Mouse (Mus musculus): ENCODE data around the gene Nanp. TPM values are rescaled to one million over a fixed set of nuclear protein-coding genes. Genes with fewer than 3 reads are reported as not detected.

The Nanp gene
- polyA plus RNA-seq, 1 experiment from 2014 or later: 33.2 TPM

DNA sequence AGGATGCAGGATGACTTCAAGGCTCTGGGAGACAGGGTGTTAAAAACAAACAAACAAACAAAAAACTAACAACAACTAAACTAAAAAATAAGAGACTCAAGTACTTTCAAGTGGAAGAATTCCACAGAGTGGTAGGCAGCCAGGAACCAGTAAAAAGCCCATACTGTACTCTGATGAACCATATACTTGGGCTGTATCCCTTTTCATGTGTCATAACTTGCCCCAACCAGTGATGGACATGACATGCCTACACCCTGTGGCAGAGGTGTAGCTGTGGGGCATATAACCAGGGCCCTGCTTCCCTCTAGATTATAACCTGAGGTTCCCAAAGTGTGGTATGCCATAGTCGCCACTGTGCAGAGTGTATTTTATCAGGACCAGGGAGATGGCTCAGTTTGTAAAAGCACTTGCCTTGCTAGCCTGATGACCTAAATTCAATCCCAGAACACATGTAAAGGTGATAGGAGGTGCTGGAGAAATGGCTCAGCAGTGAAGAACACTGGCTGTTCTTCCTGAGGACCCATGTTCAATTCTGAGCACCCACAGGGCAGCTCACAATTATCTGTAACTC lies 29.6 kb downstream of the Nanp start:
- H3K4me1 ChIP-seq (replicated peaks): peaks cover 25% of the 10 kb centered on the region
- no peak overlapping the region for H3K27ac ChIP-seq
- H3K9ac ChIP-seq: peak overlapping the region; percentile 78
- peak overlapping the region; percentile 91 for H3K4me2 ChIP-seq
- ATAC-seq (ENCODE audit: low FRiP score): peak; percentile 53
- H3K9me3 ChIP-seq: no peaks in the 10 kb centered on the region
- H3K36me3 ChIP-seq: no peaks in the 10 kb centered on the region
- H3K4me3 ChIP-seq: peak overlapping the region; percentile 70
- H3K27me3 ChIP-seq: 0 out of 2 replicates have a peak, but pooled peaks cover 10% of the 10 kb centered on the region
- 80% methylated on average over 1 of the region's 1 CpGs for WGBS

DNA sequence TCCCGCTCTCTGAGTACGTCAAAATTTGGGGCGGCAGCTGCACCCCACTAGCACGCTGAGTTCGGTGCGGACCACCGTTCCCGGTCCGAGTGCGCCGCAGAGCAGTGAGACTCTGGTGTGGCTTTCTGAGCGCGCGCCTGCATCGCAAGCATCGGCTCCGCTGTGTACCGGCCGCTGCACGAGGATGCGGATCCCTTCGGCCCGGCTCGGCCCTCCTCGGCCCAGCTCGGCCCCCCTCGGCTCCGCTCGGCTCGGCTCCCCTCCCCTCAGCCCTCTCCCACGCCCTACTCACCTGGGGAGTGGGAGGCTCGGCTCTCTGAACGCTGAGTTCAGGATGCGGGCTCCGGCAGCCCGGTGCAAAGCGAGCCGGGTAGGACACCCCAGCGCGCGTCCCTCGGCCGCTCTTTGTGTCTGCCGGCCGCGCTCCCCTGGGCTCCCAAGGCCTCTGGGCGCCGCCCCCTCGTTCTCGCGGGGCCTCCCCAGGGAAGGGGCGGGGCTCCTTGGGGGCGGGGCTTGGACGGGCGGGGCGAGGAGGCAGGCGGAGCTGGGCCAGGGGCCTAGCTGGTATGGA lies 30.2 kb downstream of the Nanp start:
- Histone ChIP-seq H3K4me2 (peak overlapping the region; percentile 91), H3K27ac (peak overlapping the region; percentile 46), H3K36me3 (no peaks in the 10 kb centered on the region), H3K4me3 (peak overlapping the region; percentile 70), H3K27me3 (0 out of 2 replicates have a peak, but pooled peaks cover 10% of the 10 kb centered on the region), H3K4me1 (replicated peaks) (peaks cover 25% of the 10 kb centered on the region), H3K9ac (peak overlapping the region; percentile 78), H3K9me3 (no peaks in the 10 kb centered on the region)
- WGBS: under 1% methylated on average over 49 of the region's 57 CpGs
- peak; percentile 99 for ATAC-seq (ENCODE audit: low FRiP score)

DNA sequence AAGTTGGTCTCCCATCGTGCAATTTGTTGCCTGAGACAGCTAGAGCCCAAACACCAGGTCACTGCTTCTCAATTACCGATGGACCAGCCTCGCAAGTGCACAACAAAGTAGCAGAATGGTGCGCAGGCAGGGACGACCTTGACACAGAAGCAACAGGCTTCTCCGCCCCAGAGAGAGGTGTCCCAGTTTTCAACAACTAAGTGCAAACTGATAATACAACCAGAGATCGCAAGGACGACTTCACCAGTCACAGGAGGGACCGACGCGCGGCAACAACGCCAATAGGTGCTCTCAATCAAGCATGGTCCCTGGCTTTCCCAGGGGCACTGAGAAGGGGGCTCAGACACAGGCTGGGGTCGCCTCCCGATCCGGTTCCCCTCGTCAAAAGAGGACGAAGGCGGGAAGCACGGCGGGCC lies 30.7 kb downstream of the Nanp start:
- H3K4me2 ChIP-seq: peak overlapping the region; percentile 91
- WGBS: under 1% methylated on average over 21 of the region's 21 CpGs
- peaks cover 25% of the 10 kb centered on the region for H3K4me1 ChIP-seq (replicated peaks)
- ATAC-seq (ENCODE audit: low FRiP score): no peak; the same call in 1 of the 2 replicates
- H3K4me3 ChIP-seq: peak overlapping the region; percentile 70
- peak overlapping the region; percentile 46; the same call in 1 of the 2 replicates for H3K27ac ChIP-seq
- H3K9me3 ChIP-seq: no peaks in the 10 kb centered on the region
- peak overlapping the region; percentile 78 for H3K9ac ChIP-seq
- no peaks in the 10 kb centered on the region for H3K36me3 ChIP-seq
- 0 out of 2 replicates have a peak, but pooled peaks cover 10% of the 10 kb centered on the region for H3K27me3 ChIP-seq

DNA sequence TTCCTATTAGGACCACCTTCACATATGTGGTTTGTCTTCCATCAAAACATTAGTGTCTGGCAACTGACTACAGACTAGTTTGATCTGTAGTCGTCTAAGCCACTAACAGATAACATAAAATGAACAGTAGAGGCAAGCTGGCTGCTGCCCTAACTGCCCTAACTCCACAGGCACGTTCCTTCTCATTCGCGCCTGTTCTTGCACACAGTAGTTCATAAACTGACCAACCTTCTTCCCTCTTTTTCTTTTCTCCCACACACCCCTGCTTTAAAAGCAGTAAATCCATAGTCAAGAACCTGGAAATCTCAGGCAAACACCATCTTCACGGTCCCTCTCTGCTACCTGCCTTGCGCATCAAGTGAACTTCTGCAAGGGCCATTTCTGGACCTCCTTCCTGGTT lies 31.2 kb downstream of the Nanp start:
- peak overlapping the region; percentile 70 for H3K4me3 ChIP-seq
- 47% methylated on average over 6 of the region's 6 CpGs for WGBS
- H3K4me1 ChIP-seq (replicated peaks): peaks cover 25% of the 10 kb centered on the region
- H3K9ac ChIP-seq: peak overlapping the region; percentile 78
- no peak for ATAC-seq (ENCODE audit: low FRiP score)
- H3K36me3 ChIP-seq: no peaks in the 10 kb centered on the region
- H3K4me2 ChIP-seq: peak overlapping the region; percentile 91
- no peaks in the 10 kb centered on the region for H3K9me3 ChIP-seq
- no peak overlapping the region for H3K27ac ChIP-seq
- H3K27me3 ChIP-seq: 0 out of 2 replicates have a peak, but pooled peaks cover 10% of the 10 kb centered on the region

DNA sequence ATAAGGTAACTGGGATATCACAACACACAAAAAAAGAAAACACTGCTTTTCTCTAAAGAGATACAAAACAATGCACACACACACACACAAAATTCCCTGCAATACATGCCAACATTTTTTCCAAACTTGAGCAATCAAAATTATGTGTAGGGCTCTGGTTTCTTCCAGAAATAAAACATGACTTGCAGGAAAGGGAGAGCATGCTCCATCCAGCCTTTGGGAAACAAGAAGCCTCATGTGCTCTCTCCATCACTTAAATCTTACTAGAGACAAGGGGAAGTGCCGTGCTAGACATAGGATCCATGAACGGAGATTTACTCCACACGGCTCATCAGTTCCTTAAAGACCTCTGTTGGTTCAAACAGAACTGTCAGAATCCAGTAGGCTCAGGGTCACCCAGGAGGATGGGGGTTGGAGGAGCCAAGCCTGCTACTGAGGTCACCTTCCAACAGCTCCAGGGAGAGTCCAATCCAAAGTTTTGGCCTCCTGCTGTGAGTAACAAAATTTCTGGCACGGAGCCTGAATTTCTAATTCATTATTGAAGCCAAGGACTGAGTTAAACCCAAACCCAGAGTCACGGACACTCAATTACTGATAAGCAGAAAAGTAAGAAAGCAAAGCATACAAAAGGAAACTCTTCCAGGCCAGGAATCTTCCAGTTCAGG lies 32.8 kb downstream of the Nanp start:
- no peak for ATAC-seq (ENCODE audit: low FRiP score)
- Histone ChIP-seq H3K4me2 (no peak overlapping the region), H3K9me3 (no peaks in the 10 kb centered on the region), H3K27me3 (0 out of 2 replicates have a peak, but pooled peaks cover 9% of the 10 kb centered on the region), H3K4me3 (no peak overlapping the region), H3K4me1 (replicated peaks) (peaks cover 25% of the 10 kb centered on the region), H3K9ac (no peak overlapping the region), H3K27ac (no peak overlapping the region), H3K36me3 (no peaks in the 10 kb centered on the region)
- WGBS: 73% methylated on average over 5 of the region's 5 CpGs

DNA sequence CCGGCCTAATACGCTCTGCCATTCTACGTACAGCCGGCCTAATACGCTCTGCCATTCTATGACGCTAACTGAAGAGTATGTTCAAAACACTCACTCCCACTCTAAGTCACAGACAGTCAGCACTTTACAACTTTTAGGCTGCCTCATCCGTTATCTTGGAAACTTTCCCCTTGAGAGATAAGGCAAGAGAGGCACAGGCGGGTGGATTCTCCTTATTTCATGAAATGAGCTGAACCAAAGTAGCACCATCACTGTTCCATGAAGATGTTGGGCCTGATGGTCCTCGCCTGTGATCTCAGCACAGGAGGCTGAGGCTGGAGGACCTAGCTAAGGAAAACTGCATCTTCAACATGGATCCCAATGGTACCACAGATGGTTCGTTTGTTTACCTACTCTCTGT lies 34.8 kb downstream of the Nanp start:
- Histone ChIP-seq H3K4me2 (no peak overlapping the region), H3K27ac (no peak overlapping the region), H3K9me3 (no peaks in the 10 kb centered on the region), H3K27me3 (0 out of 2 replicates have a peak, but pooled peaks cover 4% of the 10 kb centered on the region), H3K36me3 (no peaks in the 10 kb centered on the region), H3K4me3 (no peak overlapping the region), H3K4me1 (replicated peaks) (peaks cover 23% of the 10 kb centered on the region), H3K9ac (no peak overlapping the region)
- no peak for ATAC-seq (ENCODE audit: low FRiP score)
- WGBS: 94% methylated on average over 10 of the region's 10 CpGs

DNA sequence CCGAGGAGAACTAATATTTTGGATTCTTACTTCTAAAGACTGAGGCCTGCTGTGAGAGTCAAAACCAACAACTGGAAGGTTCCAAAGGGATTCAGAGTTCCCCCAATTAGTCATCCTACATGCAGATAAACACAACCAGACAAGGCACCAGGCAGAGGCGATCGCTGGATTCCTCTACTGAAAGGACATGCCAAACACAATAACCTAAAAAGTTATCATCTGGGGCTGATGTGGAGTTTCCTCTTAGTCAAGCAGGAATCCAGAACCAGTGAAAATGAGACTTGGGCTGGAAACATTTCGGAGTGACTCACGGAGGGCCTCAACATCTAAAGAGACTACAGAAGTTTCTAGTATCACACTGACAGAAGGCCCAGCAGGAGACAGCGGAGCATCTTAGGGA lies 35.4 kb downstream of the Nanp start:
- Histone ChIP-seq H3K27me3 (0 out of 2 replicates have a peak, but pooled peaks cover 4% of the 10 kb centered on the region), H3K4me3 (no peak overlapping the region), H3K9me3 (no peaks in the 10 kb centered on the region), H3K36me3 (no peaks in the 10 kb centered on the region), H3K4me1 (replicated peaks) (peaks cover 26% of the 10 kb centered on the region), H3K4me2 (no peak overlapping the region), H3K27ac (no peak overlapping the region), H3K9ac (no peak overlapping the region)
- ATAC-seq (ENCODE audit: low FRiP score): no peak
- WGBS: 89% methylated on average over 6 of the region's 6 CpGs

DNA sequence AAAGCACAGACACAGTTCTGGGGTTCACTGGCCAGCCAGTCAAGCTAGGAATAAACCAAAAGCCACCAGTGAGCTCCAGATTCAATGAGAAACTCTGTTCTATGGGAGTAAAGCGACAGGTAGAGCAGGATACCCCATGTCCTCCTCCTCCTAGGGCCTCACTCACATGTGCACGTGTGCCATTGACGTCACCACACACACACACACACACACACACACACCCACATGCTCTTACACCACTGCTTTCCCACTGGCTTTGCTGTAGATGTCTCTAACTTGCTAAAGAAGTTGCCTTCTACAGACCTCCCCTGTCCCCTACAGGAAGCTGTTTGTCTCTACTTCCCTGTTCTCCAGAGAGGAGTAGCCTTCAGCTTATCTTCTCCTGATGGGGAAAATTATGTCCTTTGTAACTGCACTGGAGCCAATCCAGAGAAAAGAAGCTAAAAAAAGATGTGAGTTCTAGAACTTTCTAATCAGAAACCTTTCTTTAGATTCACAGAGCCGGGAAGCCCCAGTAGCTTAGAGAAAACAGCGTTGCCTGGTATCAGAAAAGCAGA lies 37.5 kb downstream of the Nanp start:
- no peak overlapping the region for H3K4me2 ChIP-seq
- H3K4me3 ChIP-seq: no peak overlapping the region
- H3K9ac ChIP-seq: no peak overlapping the region
- WGBS: 75% methylated on average over 5 of the region's 5 CpGs
- no peaks in the 10 kb centered on the region for H3K27me3 ChIP-seq
- no peak for ATAC-seq (ENCODE audit: low FRiP score)
- no peaks in the 10 kb centered on the region for H3K36me3 ChIP-seq
- H3K4me1 ChIP-seq (replicated peaks): peaks cover 25% of the 10 kb centered on the region
- H3K9me3 ChIP-seq: no peaks in the 10 kb centered on the region
- no peak overlapping the region for H3K27ac ChIP-seq

DNA sequence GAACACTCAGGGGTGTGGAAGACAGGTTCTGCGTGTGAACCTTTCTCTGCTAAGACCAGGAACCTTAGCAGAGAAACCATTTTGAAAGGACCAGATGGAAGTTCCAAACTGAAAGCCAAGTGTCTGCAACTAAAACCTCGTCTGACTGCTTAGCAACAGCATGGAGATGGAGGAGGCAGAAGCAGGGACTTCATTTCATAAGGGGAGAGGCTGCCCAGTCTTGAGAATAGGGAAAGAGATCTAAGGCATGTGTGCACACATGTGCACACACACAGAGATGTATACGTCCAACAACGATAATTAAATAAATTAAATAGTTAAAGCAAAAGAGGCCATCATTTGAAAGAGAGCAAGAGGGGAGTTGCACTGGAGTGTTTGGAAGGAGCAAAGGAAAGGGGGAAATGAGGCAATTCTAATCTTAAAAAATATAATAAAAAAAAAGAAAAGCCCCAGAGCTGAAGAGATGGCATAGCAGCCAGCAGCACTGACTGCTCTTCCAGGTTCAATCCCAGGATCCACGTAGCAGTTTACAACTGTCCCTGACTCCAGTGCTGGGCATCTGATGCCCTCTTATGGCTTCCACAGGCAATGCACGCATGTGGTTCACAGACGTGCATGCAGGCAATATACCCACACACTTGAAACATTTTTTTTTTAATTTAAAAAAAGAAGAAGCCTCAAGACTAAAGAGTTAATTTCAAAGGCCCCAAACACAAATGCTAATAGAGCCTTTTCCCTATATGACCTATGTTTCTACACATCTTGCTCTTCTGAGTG lies 38.6 kb downstream of the Nanp start:
- WGBS: 48% methylated on average over 7 of the region's 7 CpGs

DNA sequence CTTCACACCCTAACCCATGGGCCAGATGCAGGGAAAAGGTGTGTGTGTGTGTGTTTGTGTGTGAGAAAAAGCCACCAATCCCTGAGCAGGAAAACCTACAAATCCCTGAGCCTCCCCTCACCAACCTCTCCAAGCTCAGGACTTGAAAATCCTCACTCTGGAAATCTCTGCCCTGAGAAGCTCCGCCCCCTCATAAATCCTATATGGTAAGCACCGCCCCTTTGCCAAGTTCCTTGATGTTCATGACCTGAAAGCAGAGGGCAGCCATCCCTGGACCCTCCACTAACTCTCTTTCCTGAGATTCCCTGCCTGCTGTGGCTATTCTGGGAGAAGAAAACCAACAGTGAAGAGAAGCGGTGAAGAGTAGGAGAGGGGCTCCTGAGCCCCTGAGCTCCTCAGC lies 40.2 kb downstream of the Nanp start:
- no peaks in the 10 kb centered on the region for H3K27me3 ChIP-seq
- no peaks in the 10 kb centered on the region for H3K36me3 ChIP-seq
- H3K9ac ChIP-seq: no peak overlapping the region
- ATAC-seq (ENCODE audit: low FRiP score): no peak
- H3K27ac ChIP-seq: no peak overlapping the region
- WGBS: 47% methylated on average over 3 of the region's 3 CpGs
- H3K9me3 ChIP-seq: no peaks in the 10 kb centered on the region
- H3K4me3 ChIP-seq: no peak overlapping the region
- no peak overlapping the region for H3K4me2 ChIP-seq
- peaks cover 21% of the 10 kb centered on the region for H3K4me1 ChIP-seq (replicated peaks)

More for the DNA sequence above, 38.6 kb downstream of the Nanp start:
- peak; percentile 83 for ATAC-seq (ENCODE audit: low FRiP score)
- H3K36me3 ChIP-seq: no peaks in the 10 kb centered on the region
- H3K4me3 ChIP-seq: no peak overlapping the region
- H3K27ac ChIP-seq: no peak overlapping the region
- H3K9ac ChIP-seq: no peak overlapping the region
- peaks cover 21% of the 10 kb centered on the region for H3K4me1 ChIP-seq (replicated peaks)
- H3K9me3 ChIP-seq: no peaks in the 10 kb centered on the region
- no peak overlapping the region for H3K4me2 ChIP-seq
- no peaks in the 10 kb centered on the region for H3K27me3 ChIP-seq

DNA sequence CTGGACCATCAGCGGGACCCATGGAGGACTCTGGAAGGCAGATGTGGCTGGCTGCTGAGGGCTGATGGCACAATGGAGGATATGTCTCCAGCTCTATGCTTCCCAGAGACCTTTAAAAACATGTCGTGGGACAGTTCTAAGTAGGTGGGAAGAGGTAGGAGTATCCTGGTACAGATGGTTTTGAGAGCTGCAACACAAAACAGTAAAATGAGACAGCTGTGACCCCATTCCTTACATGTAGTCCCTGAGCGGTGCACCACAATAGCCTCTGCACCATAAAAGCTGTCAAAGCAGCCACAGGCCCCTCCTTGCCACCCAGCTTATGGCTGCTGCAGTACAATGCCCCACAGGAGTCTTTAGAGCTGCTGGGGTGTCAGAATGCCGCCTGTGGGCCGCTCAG lies 41.6 kb downstream of the Nanp start:
- Histone ChIP-seq H3K4me1 (replicated peaks) (peaks cover 21% of the 10 kb centered on the region), H3K27me3 (no peaks in the 10 kb centered on the region), H3K9ac (no peak overlapping the region), H3K9me3 (no peaks in the 10 kb centered on the region), H3K36me3 (no peaks in the 10 kb centered on the region), H3K4me2 (no peak overlapping the region), H3K4me3 (no peak overlapping the region), H3K27ac (no peak overlapping the region)
- no peak for ATAC-seq (ENCODE audit: low FRiP score)
- WGBS: 60% methylated on average over 5 of the region's 5 CpGs

DNA sequence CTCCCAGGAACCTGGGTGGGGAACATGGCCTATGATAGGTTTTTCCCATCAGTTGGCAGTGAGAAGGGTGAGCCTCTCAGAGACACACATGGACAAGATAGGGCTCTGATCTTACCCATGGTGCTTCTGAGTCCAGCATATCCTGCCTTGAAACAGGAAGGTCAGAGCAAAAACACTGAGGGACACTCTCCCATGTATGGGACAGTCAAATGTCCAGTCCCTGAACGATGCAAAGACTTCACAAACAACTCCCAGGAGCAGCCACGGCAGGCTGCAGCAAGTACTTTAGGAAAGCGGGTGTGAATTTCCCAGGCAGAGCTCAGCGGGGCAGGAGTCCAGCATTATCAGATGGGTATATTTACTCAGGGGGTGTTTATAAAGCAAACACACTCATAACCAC lies 43.9 kb downstream of the Nanp start:
- WGBS: 86% methylated on average over 4 of the region's 4 CpGs
- Histone ChIP-seq H3K9ac (no peak overlapping the region), H3K27ac (no peak overlapping the region), H3K27me3 (no peaks in the 10 kb centered on the region), H3K4me1 (replicated peaks) (peaks cover 19% of the 10 kb centered on the region), H3K4me3 (no peak overlapping the region), H3K36me3 (no peaks in the 10 kb centered on the region), H3K9me3 (no peaks in the 10 kb centered on the region), H3K4me2 (no peak overlapping the region)
- ATAC-seq (ENCODE audit: low FRiP score): no peak
